Mouse (Mus musculus): ENCODE data around the gene Lipt1. TPM values are rescaled to one million over a fixed set of nuclear protein-coding genes. Genes with fewer than 3 reads are reported as not detected.

Lipt1 gene
- polyA plus RNA-seq, 1 experiment from 2014 or later = 9.2 TPM

Other genes starting within 250 kb of the Lipt1 start
- 11.1 and 12.6 TPM in 2 replicates for gene 2010300C02Rik, start 151.7 kb upstream of the Lipt1 start, polyA plus RNA-seq (2015; fragmentation: Nextera tagmentation; extraction: Ambion mirVana)
- gene Tsga10, start 5.3 kb upstream of the Lipt1 start, polyA plus RNA-seq (2015; fragmentation: Nextera tagmentation; extraction: Ambion mirVana) = 4.0 TPM in 2 replicates
- gene Mitd1, start 18.7 kb downstream of the Lipt1 start, polyA plus RNA-seq (2015; fragmentation: Nextera tagmentation; extraction: Ambion mirVana) = 28.8 and 29.0 TPM in 2 replicates
- 252 and 267 TPM in 2 replicates for gene Mrpl30, start 18.7 kb downstream of the Lipt1 start, polyA plus RNA-seq (2015; fragmentation: Nextera tagmentation; extraction: Ambion mirVana)
- not detected in 2 replicates for gene Lyg2, start 44.8 kb downstream of the Lipt1 start, polyA plus RNA-seq (2015; fragmentation: Nextera tagmentation; extraction: Ambion mirVana)
- not detected in 2 replicates for gene Lyg1, start 86.0 kb downstream of the Lipt1 start, polyA plus RNA-seq (2015; fragmentation: Nextera tagmentation; extraction: Ambion mirVana)
- gene Txndc9, start 126.2 kb downstream of the Lipt1 start, polyA plus RNA-seq (2015; fragmentation: Nextera tagmentation; extraction: Ambion mirVana) = 119 and 125 TPM in 2 replicates
- 18.4 and 21.1 TPM in 2 replicates for gene Eif5b, start 126.3 kb downstream of the Lipt1 start, polyA plus RNA-seq (2015; fragmentation: Nextera tagmentation; extraction: Ambion mirVana)